Mouse (Mus musculus): ENCODE results near the gene Gm5941.
A peak's percentile ranks its signal among the peaks of the same experiment; 100 is the strongest.
"Not testable (repeated sequence)": the region's sequence is repeated elsewhere in the genome, so short reads cannot be mapped to it uniquely, and the experiment has no call there.

The Gm5941 gene

DNA sequence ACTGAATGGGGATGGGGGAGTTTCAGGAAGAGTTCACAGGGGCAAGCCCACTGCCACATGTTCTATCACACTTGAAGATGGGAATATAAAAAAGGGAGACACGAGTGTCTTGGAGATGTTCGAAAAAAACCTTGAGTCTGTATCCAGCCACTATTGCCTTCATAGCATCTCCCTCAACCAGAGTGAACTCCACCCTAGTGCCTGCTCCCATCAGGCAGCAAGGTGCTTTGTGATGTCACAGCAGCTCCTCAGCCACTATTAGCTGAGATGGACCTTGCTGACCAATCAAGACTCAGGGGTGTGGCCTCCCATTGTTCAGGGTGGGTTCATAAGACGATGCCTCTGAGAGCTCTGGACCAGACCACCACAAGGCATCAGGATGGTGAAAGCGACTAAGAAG lies at the start of gene Gm5941:
Gene Gm5941, plus strand, starts transcription at position 301 of the 400 bp plus-strand sequence.
- not testable (repeated sequence) for DNase-seq

- peak; percentile 2 for DNase-seq
These were observed 29.3 kb upstream of the Gm5941 start for GRCm38 (mm10) chrX:92460496-92460895.

DNA sequence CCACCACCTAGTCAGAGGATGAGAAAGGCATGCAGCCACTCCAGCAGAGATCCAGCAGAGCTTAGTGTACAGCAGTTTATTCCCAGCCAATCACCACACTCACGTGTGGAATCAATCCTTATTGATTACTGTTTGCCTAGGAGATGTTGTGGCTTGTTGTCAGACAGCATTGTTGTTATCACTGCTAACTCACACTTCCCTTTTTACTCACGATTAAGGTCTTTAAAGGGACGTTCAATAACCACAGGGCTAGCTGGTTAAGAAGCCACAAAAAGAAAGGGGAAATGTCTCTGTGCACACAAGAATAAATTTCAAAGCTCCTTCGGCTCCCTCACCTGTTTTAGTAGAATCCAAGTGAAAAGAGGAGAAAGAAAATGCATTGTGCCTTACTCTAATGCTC lies 25.0 kb upstream of the Gm5941 start:
- DNase-seq, result no peak

- DNase-seq, result no peak
These were observed 8.5 kb downstream of the Gm5941 start for GRCm38 (mm10) chrX:92498254-92498653.

GRCm38 (mm10) chrX:92527826-92528225 lies 38.1 kb downstream of the Gm5941 start:
- DNase-seq, result no peak

Measured in retina, postnatal 1 day (tissue).